Mouse (Mus musculus) stomach, embryonic 16.5 days (tissue): ENCODE data around the gene Nelfcd. TPM values are rescaled to one million over a fixed set of nuclear protein-coding genes. Genes with fewer than 3 reads are reported as not detected.

Experiments used
- ATAC-seq: fragments of 200-750 bp; cut with Nextera tagmentation; 2 replicates; pipeline ENCODE4 v1.8.0; 2017; ENCODE audit warnings: moderate number of reproducible peaks, moderate TSS enrichment; ENCODE audit not compliant: insufficient read depth, low FRiP score
- H3K27ac ChIP-seq: fragments of 300-500 bp; sonication (generic); 2 replicates; pipeline ENCODE4 v1.5.1; 2014; ENCODE audit warnings: low read length
- H3K27me3 ChIP-seq: fragments of 300-500 bp; sonication (generic); 2 replicates; pipeline ENCODE4 v1.6.1; 2014; ENCODE audit warnings: low read length, control low read depth, mixed read lengths; ENCODE audit not compliant: control insufficient read depth, insufficient read depth
- H3K36me3 ChIP-seq: fragments of 300-500 bp; sonication (generic); 2 replicates; pipeline ENCODE4 v1.6.1; 2014; ENCODE audit warnings: low read length; ENCODE audit not compliant: control insufficient read depth, insufficient read depth
- H3K4me1 ChIP-seq: fragments of 300-500 bp; sonication (generic); 2 replicates; pipeline ENCODE4 v1.6.1; 2014; ENCODE audit warnings: low read length, control low read depth, mixed read lengths; ENCODE audit not compliant: control insufficient read depth, insufficient read depth
- H3K4me2 ChIP-seq: fragments of 300-500 bp; sonication (generic); 2 replicates; pipeline ENCODE4 v1.6.1; 2014; ENCODE audit warnings: low read depth, low read length, mixed read lengths
- H3K4me3 ChIP-seq: fragments of 300-500 bp; sonication (generic); replicated peaks from 2 replicates; pipeline ENCODE4 v1.5.1; 2014; ENCODE audit warnings: mild to moderate bottlenecking, low read length
- H3K9ac ChIP-seq: fragments of 300-500 bp; sonication (generic); 2 replicates; pipeline ENCODE4 v1.6.1; 2014; ENCODE audit warnings: low read length
- H3K9me3 ChIP-seq: fragments of 300-500 bp; sonication (generic); replicated peaks from 2 replicates; pipeline ENCODE4 v1.6.1; 2016; ENCODE audit warnings: low read length, control low read depth; ENCODE audit not compliant: control insufficient read depth
- WGBS: fragments of 180-500 bp; shearing (Covaris S2); extraction: QIAGEN DNeasy Blood & Tissue Kit; methylation state at CpG from one replicate; pipeline ENCODE4 v1.1.7; 2014; 5-methylcytosine and 5-hydroxymethylcytosine counted together
- polyA plus RNA-seq: library from polyadenylated mRNA; unstranded; fragments of >200 nt; fragmentation: Nextera tagmentation; extraction: Ambion mirVana; gene quantifications from 2 replicates; pipeline ENCODE4 v1.2.1, GENCODE M21; 2015

The Nelfcd gene
- 89.0 and 92.4 TPM in 2 replicates for polyA plus RNA-seq

DNA sequence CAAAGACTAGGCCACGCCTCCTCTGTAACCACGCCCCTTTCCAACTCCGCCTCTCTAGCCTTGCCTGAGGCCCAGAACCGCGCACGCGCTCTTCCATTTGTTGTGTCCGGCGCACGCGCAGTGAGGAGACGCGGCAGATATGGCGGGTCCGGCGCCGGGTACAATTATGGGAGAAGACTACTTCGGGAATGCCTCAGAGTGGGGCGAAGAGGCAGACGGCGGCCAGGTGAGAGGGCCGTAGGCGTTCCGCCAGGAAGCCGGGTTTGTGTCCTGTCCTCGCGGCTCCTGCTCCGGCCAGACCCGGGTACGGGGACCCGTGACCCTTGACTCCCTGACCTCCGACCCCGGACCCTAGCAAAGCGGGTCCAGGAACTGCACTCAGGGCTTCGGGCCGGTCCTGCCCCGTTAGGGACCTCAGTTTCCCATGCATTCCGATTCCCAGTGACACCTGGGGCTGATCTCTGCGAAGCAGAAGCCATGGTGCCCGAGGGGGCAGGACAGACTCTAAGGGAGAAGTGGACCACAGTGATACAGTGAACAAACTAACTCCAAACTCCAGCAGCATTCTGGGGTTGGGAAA lies at the start of gene Nelfcd:
Gene Nelfcd, plus strand, starts transcription at position 74 of the 580 bp plus-strand sequence.
- Histone ChIP-seq H3K36me3 (no peaks in the 10 kb centered on the region), H3K4me2 (peak within 1 kb of the TSS; percentile 81), H3K27me3 (no peaks in the 10 kb centered on the region), H3K4me1 (peaks cover 7% of the 10 kb centered on the region; the same call in 1 of the 2 replicates), H3K9me3 (no peaks in the 10 kb centered on the region), H3K4me3 (peak within 1 kb of the TSS; percentile 90), H3K9ac (peak within 1 kb of the TSS; percentile 96), H3K27ac (no peak within 1 kb of the TSS; the same call in 1 of the 2 replicates)
- ATAC-seq = peak; percentile 97
- under 1% methylated on average over 40 of the region's 40 CpGs for WGBS

DNA sequence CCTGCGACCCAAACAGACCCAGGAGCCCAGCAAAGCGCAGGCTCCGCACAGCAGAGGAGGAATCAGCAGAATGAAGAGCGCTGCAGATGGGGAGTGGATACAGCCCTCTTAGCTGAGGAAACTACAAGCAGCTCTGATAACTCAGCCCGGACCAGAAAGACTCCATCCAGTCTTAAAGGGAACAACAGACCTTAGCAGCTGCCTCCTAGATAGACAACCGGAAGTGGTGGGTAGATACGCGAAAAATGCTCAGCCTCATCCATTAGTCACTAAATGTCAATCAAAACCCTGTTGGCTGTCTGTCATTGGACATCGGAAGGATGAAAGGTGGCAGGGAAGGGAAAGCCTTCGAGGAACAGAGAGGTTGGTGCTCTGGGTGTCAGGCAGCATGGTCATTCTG lies 49.0 kb upstream of the Nelfcd start:
- no peaks in the 10 kb centered on the region for H3K27me3 ChIP-seq
- H3K27ac ChIP-seq = no peak overlapping the region
- no peak overlapping the region for H3K4me3 ChIP-seq
- 80% methylated on average over 10 of the region's 10 CpGs for WGBS
- H3K9ac ChIP-seq = no peak overlapping the region
- no peak for ATAC-seq
- H3K4me1 ChIP-seq = no peaks in the 10 kb centered on the region
- no peak overlapping the region for H3K4me2 ChIP-seq
- no peaks in the 10 kb centered on the region for H3K9me3 ChIP-seq
- H3K36me3 ChIP-seq = no peaks in the 10 kb centered on the region

GRCm38 (mm10) chr2:174381021-174381420 lies 34.6 kb upstream of the Nelfcd start:
- H3K9ac ChIP-seq = no peak overlapping the region
- no peak for ATAC-seq
- no peak overlapping the region for H3K27ac ChIP-seq
- 86% methylated on average over 9 of the region's 9 CpGs for WGBS
- no peaks in the 10 kb centered on the region for H3K27me3 ChIP-seq
- H3K4me2 ChIP-seq = no peak overlapping the region
- H3K4me3 ChIP-seq = no peak overlapping the region
- H3K4me1 ChIP-seq = no peaks in the 10 kb centered on the region
- H3K36me3 ChIP-seq = no peaks in the 10 kb centered on the region
- H3K9me3 ChIP-seq = no peaks in the 10 kb centered on the region

DNA sequence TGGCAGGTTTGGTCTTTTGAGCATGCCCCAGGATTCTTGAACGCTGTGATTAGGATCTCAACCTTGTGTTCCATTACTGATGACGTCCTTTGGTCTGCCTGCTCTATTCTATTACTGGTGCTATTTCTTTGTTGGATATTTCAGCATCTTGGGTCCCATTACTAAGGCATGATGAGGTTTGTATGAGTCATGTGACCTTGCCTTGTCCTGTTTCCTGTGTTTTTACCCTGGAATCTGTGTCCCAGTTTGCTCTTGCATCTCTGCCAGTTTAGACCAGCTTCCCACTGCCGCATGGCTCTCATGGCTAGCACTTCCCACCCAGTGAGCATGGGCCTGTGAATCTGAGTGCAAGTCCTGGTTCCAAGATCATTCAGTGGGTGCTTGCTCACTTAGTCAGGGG lies 23.7 kb upstream of the Nelfcd start:
- no peak overlapping the region for H3K4me2 ChIP-seq
- H3K4me1 ChIP-seq = no peaks in the 10 kb centered on the region
- no peaks in the 10 kb centered on the region for H3K36me3 ChIP-seq
- no peak overlapping the region for H3K27ac ChIP-seq
- WGBS = 93% methylated on average over 3 of the region's 3 CpGs
- no peaks in the 10 kb centered on the region for H3K9me3 ChIP-seq
- ATAC-seq = no peak
- no peaks in the 10 kb centered on the region for H3K27me3 ChIP-seq
- no peak overlapping the region for H3K9ac ChIP-seq
- H3K4me3 ChIP-seq = no peak overlapping the region

GRCm38 (mm10) chr2:174392554-174392953 lies 23.1 kb upstream of the Nelfcd start:
- Histone ChIP-seq H3K4me2 (no peak overlapping the region), H3K27me3 (no peaks in the 10 kb centered on the region), H3K4me1 (no peaks in the 10 kb centered on the region), H3K9me3 (no peaks in the 10 kb centered on the region), H3K4me3 (no peak overlapping the region), H3K36me3 (no peaks in the 10 kb centered on the region), H3K27ac (no peak overlapping the region), H3K9ac (no peak overlapping the region)
- no peak for ATAC-seq
- 82% methylated on average over 9 of the region's 9 CpGs for WGBS

GRCm38 (mm10) chr2:174393383-174393782 lies 22.2 kb upstream of the Nelfcd start:
- no peaks in the 10 kb centered on the region for H3K4me1 ChIP-seq
- no peak overlapping the region for H3K9ac ChIP-seq
- no peak for ATAC-seq
- H3K4me2 ChIP-seq = no peak overlapping the region
- WGBS = 74% methylated on average over 5 of the region's 5 CpGs
- H3K9me3 ChIP-seq = no peaks in the 10 kb centered on the region
- H3K36me3 ChIP-seq = no peaks in the 10 kb centered on the region
- H3K4me3 ChIP-seq = no peak overlapping the region
- H3K27ac ChIP-seq = no peak overlapping the region
- H3K27me3 ChIP-seq = no peaks in the 10 kb centered on the region

GRCm38 (mm10) chr2:174396643-174397042 lies 19.0 kb upstream of the Nelfcd start:
- H3K9ac ChIP-seq = no peak overlapping the region
- H3K27ac ChIP-seq = no peak overlapping the region
- ATAC-seq = no peak
- no peak overlapping the region for H3K4me2 ChIP-seq
- H3K4me3 ChIP-seq = no peak overlapping the region
- H3K27me3 ChIP-seq = no peaks in the 10 kb centered on the region
- H3K9me3 ChIP-seq = no peaks in the 10 kb centered on the region
- WGBS = 86% methylated on average over 10 of the region's 10 CpGs
- H3K36me3 ChIP-seq = no peaks in the 10 kb centered on the region
- H3K4me1 ChIP-seq = no peaks in the 10 kb centered on the region

GRCm38 (mm10) chr2:174397065-174397464 lies 18.5 kb upstream of the Nelfcd start:
- H3K9me3 ChIP-seq = no peaks in the 10 kb centered on the region
- ATAC-seq = no peak
- H3K27me3 ChIP-seq = no peaks in the 10 kb centered on the region
- no peak overlapping the region for H3K4me3 ChIP-seq
- no peaks in the 10 kb centered on the region for H3K36me3 ChIP-seq
- no peak overlapping the region for H3K9ac ChIP-seq
- H3K4me1 ChIP-seq = no peaks in the 10 kb centered on the region
- WGBS = 80% methylated on average over 1 of the region's 1 CpGs
- H3K4me2 ChIP-seq = no peak overlapping the region
- H3K27ac ChIP-seq = no peak overlapping the region

DNA sequence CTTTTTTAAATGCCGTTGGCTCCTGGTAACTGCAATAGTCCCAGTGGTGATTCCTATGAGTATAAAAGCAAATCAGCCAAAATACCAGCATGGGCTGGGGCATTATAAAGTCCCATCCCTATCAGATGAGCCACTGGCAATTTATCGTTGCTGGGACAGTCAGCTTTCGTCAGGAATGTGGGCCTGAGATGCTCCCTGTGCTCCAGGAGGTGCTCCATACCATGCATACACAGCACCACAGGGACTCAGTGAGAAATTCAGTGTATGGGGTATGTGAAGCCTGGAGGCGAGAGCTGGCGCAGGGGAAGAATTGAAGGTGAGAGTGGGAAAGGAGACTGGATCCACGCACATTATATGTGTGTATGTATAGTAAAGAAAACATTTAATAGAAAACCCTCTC lies 17.7 kb upstream of the Nelfcd start:
- Histone ChIP-seq H3K27me3 (no peaks in the 10 kb centered on the region), H3K27ac (no peak overlapping the region), H3K36me3 (no peaks in the 10 kb centered on the region), H3K4me3 (no peak overlapping the region), H3K9ac (no peak overlapping the region), H3K4me2 (no peak overlapping the region), H3K4me1 (no peaks in the 10 kb centered on the region), H3K9me3 (no peaks in the 10 kb centered on the region)
- 90% methylated on average over 6 of the region's 6 CpGs for WGBS
- ATAC-seq = no peak
